Mouse (Mus musculus): Measurements from ENCODE around the gene Ldlrad3. TPM values are rescaled to one million over a fixed set of nuclear protein-coding genes. Genes with fewer than 3 reads are reported as not detected.

Gene Ldlrad3
- polyA plus RNA-seq, 1 experiment from 2014 or later = 29.0 TPM

DNA sequence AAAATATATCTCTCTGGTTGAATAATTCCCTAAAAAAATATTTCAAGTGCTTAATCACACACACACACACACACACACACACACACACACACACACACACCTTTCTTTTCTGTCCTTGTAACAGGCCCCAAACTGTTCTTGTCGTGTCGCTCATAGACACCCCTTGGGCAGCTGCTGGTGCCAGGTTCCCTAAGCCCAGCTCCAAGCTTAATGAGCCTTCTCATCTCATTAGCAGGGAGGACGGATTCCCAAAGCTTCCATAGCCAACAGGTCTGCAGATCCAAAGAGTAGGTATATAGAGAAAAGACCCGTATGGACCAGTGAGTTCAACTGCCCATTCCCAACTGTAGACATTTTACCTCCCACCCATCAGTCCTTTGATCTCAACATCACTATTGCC lies 13.7 kb downstream of the Ldlrad3 start:
- Histone ChIP-seq H3K36me3 (ENCODE audit: control insufficient read depth, insufficient read depth) (no peaks in the 10 kb centered on the region), H3K4me3 (replicated peaks; ENCODE audit: low read length) (no peak overlapping the region), H3K9me3 (ENCODE audit: control insufficient read depth, low read length) (no peaks in the 10 kb centered on the region), H3K27me3 (replicated peaks; ENCODE audit: control insufficient read depth, insufficient read depth, low read length) (no peaks in the 10 kb centered on the region), H3K27ac (ENCODE audit: low read length) (no peak overlapping the region), H3K9ac (replicated peaks; ENCODE audit: low read depth, low read length) (no peak overlapping the region), H3K4me2 (ENCODE audit: low read length) (no peak overlapping the region), H3K4me1 (replicated peaks; ENCODE audit: control insufficient read depth, insufficient read depth, low read length) (peaks cover 3% of the 10 kb centered on the region; the same call in 1 of the 2 replicates)
- WGBS = 56% methylated on average over 4 of the region's 4 CpGs
- ATAC-seq = no peak

GRCm38 (mm10) chr2:102166550-102167325 lies 19.4 kb downstream of the Ldlrad3 start:
- H3K4me3 ChIP-seq (replicated peaks; ENCODE audit: low read length) = no peak overlapping the region
- H3K4me2 ChIP-seq (ENCODE audit: low read length) = no peak overlapping the region
- H3K27me3 ChIP-seq (replicated peaks; ENCODE audit: control insufficient read depth, insufficient read depth, low read length) = no peaks in the 10 kb centered on the region
- H3K36me3 ChIP-seq (ENCODE audit: control insufficient read depth, insufficient read depth) = no peaks in the 10 kb centered on the region
- H3K9ac ChIP-seq (replicated peaks; ENCODE audit: low read depth, low read length) = no peak overlapping the region
- H3K9me3 ChIP-seq (ENCODE audit: control insufficient read depth, low read length) = no peaks in the 10 kb centered on the region
- no peaks in the 10 kb centered on the region for H3K4me1 ChIP-seq (replicated peaks; ENCODE audit: control insufficient read depth, insufficient read depth, low read length)
- WGBS = 65% methylated on average over 15 of the region's 15 CpGs
- ATAC-seq = no peak
- H3K27ac ChIP-seq (ENCODE audit: low read length) = no peak overlapping the region

GRCm38 (mm10) chr2:102163106-102163505 lies 23.1 kb downstream of the Ldlrad3 start:
- 84% methylated on average over 3 of the region's 3 CpGs for WGBS

DNA sequence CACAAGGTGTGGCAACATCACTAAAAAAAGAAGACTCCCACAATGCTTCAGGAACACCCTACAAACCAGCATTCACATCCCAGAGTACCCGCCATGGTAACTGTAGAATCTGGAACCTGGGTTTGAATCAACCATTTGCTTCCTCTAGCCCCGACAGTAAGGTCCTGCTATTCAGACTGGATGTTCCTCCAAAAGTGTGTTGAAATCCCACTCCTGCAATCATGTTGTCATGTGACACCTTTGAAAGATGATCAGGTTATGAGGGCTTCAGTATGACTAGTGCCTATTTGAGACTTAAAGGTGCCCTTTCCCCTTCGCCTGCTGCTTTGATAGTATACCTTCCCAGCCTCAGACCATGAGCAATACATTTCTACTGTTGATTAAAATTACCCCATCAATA lies 28.6 kb downstream of the Ldlrad3 start:
- 96% methylated on average over 3 of the region's 3 CpGs for WGBS

More at GRCm38 (mm10) chr2:102163106-102163505, 23.1 kb downstream of the Ldlrad3 start:
- no peak overlapping the region for H3K4me2 ChIP-seq (ENCODE audit: low read length)
- H3K9me3 ChIP-seq (ENCODE audit: control insufficient read depth, low read length) = no peaks in the 10 kb centered on the region
- H3K27me3 ChIP-seq (replicated peaks; ENCODE audit: control insufficient read depth, insufficient read depth, low read length) = no peaks in the 10 kb centered on the region
- no peaks in the 10 kb centered on the region for H3K36me3 ChIP-seq (ENCODE audit: control insufficient read depth, insufficient read depth)
- H3K27ac ChIP-seq (ENCODE audit: low read length) = no peak overlapping the region
- no peak overlapping the region for H3K4me3 ChIP-seq (replicated peaks; ENCODE audit: low read length)
- ATAC-seq = no peak
- no peak overlapping the region for H3K9ac ChIP-seq (replicated peaks; ENCODE audit: low read depth, low read length)
- no peaks in the 10 kb centered on the region for H3K4me1 ChIP-seq (replicated peaks; ENCODE audit: control insufficient read depth, insufficient read depth, low read length)

GRCm38 (mm10) chr2:102157010-102157409 lies 29.2 kb downstream of the Ldlrad3 start:
- Histone ChIP-seq H3K27ac (ENCODE audit: low read length) (no peak overlapping the region), H3K4me1 (replicated peaks; ENCODE audit: control insufficient read depth, insufficient read depth, low read length) (peaks cover 3% of the 10 kb centered on the region; the same call in 1 of the 2 replicates), H3K9me3 (ENCODE audit: control insufficient read depth, low read length) (no peaks in the 10 kb centered on the region), H3K36me3 (ENCODE audit: control insufficient read depth, insufficient read depth) (no peaks in the 10 kb centered on the region), H3K4me3 (replicated peaks; ENCODE audit: low read length) (no peak overlapping the region), H3K9ac (replicated peaks; ENCODE audit: low read depth, low read length) (no peak overlapping the region), H3K27me3 (replicated peaks; ENCODE audit: control insufficient read depth, insufficient read depth, low read length) (no peaks in the 10 kb centered on the region), H3K4me2 (ENCODE audit: low read length) (no peak overlapping the region)
- WGBS = 85% methylated on average over 9 of the region's 9 CpGs
- no peak for ATAC-seq

More for the DNA sequence above, 28.6 kb downstream of the Ldlrad3 start:
- peaks cover 3% of the 10 kb centered on the region; the same call in 1 of the 2 replicates for H3K4me1 ChIP-seq (replicated peaks; ENCODE audit: control insufficient read depth, insufficient read depth, low read length)
- H3K4me3 ChIP-seq (replicated peaks; ENCODE audit: low read length) = no peak overlapping the region
- no peaks in the 10 kb centered on the region for H3K27me3 ChIP-seq (replicated peaks; ENCODE audit: control insufficient read depth, insufficient read depth, low read length)
- H3K36me3 ChIP-seq (ENCODE audit: control insufficient read depth, insufficient read depth) = no peaks in the 10 kb centered on the region
- no peaks in the 10 kb centered on the region for H3K9me3 ChIP-seq (ENCODE audit: control insufficient read depth, low read length)
- H3K4me2 ChIP-seq (ENCODE audit: low read length) = no peak overlapping the region
- H3K27ac ChIP-seq (ENCODE audit: low read length) = no peak overlapping the region
- no peak overlapping the region for H3K9ac ChIP-seq (replicated peaks; ENCODE audit: low read depth, low read length)
- no peak for ATAC-seq

DNA sequence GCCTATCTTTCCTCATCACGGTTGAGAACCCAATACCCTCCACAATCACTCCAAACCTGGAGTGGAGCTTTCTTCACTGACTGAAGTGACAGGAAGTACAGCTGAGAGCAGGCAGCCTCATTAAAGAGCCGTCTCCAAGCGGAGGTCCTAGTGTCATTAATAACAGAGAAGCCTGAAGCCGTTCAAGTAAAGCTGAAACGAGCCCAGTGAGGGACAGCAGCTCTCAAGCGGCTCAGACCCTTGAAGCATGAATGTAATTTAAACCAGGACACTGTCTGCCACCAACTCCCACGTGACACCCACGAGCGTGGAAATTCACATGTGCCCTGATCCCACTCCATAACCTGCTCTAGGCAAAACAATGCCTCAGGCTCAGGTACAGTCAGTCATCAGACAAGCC lies 29.7 kb downstream of the Ldlrad3 start:
- no peaks in the 10 kb centered on the region for H3K27me3 ChIP-seq (replicated peaks; ENCODE audit: control insufficient read depth, insufficient read depth, low read length)
- no peak for ATAC-seq
- H3K4me1 ChIP-seq (replicated peaks; ENCODE audit: control insufficient read depth, insufficient read depth, low read length) = peaks cover 5% of the 10 kb centered on the region; the same call in 1 of the 2 replicates
- 40% methylated on average over 9 of the region's 9 CpGs for WGBS
- no peak overlapping the region for H3K27ac ChIP-seq (ENCODE audit: low read length)
- H3K4me3 ChIP-seq (replicated peaks; ENCODE audit: low read length) = no peak overlapping the region
- H3K4me2 ChIP-seq (ENCODE audit: low read length) = no peak overlapping the region
- no peaks in the 10 kb centered on the region for H3K9me3 ChIP-seq (ENCODE audit: control insufficient read depth, low read length)
- no peak overlapping the region for H3K9ac ChIP-seq (replicated peaks; ENCODE audit: low read depth, low read length)
- H3K36me3 ChIP-seq (ENCODE audit: control insufficient read depth, insufficient read depth) = no peaks in the 10 kb centered on the region

DNA sequence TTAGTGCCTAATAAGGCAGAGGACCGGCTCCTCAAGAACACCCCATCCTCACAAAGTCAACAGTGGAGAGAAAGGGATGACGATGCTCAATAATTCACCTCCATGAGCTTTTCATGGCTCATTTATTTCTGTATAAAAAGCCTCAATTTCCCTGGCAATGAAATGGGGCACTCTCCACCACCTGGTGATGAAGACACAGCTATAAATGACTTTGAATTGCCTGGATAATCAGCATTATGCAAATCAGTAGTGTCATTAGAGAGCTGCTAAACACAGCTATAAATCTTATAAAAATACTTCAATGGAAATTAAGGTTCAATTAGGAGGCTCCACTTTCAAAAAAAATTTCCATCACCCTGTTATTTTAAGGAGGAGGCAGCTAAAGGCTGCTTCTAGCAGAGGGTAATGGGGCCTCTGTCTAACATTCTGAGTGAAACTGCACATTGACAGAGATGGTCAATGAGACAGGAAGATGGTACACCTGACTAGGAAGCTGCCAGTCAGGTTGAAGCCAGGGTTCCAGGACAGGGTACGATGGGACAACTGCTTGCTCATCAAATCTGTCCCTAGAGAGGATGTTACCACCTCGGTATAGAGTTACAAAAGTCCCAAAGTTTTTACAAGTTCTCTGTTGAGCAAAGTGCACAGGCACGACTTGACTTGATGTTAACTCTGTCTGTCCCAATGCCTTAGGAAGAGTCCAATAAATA lies 30.7 kb downstream of the Ldlrad3 start:
- H3K9me3 ChIP-seq (ENCODE audit: control insufficient read depth, low read length) = no peaks in the 10 kb centered on the region
- H3K4me1 ChIP-seq (replicated peaks; ENCODE audit: control insufficient read depth, insufficient read depth, low read length) = peaks cover 11% of the 10 kb centered on the region
- H3K36me3 ChIP-seq (ENCODE audit: control insufficient read depth, insufficient read depth) = no peaks in the 10 kb centered on the region
- 50% methylated on average over 5 of the region's 5 CpGs for WGBS
- H3K9ac ChIP-seq (replicated peaks; ENCODE audit: low read depth, low read length) = no peak overlapping the region
- no peak overlapping the region for H3K4me2 ChIP-seq (ENCODE audit: low read length)
- ATAC-seq = 0 out of 2 replicates have a peak, but pooled peaks have one; percentile 12
- H3K27me3 ChIP-seq (replicated peaks; ENCODE audit: control insufficient read depth, insufficient read depth, low read length) = no peaks in the 10 kb centered on the region
- H3K4me3 ChIP-seq (replicated peaks; ENCODE audit: low read length) = no peak overlapping the region
- H3K27ac ChIP-seq (ENCODE audit: low read length) = no peak overlapping the region

DNA sequence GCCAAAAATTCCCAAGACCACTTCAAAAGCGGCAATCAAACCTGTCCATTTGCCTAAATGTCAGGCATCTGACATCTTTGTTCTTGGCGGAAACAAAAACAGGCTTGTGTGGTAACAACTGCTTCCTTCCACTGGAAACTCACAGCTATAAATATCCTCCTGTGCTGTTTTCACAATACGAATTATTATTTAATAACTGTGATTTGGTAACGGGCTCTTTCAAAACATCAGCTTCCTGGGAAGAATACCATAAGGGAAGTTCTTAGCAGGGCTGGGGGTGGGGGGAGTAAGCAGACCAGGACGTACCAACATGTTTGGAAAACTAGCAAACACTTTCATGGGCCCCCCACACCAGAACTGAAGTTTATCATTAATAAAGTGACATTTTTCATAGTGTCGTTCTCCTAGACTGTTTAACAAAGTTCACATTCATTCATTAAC lies 31.4 kb downstream of the Ldlrad3 start:
- Histone ChIP-seq H3K4me2 (ENCODE audit: low read length) (no peak overlapping the region), H3K9ac (replicated peaks; ENCODE audit: low read depth, low read length) (no peak overlapping the region), H3K4me1 (replicated peaks; ENCODE audit: control insufficient read depth, insufficient read depth, low read length) (peaks cover 11% of the 10 kb centered on the region), H3K27ac (ENCODE audit: low read length) (no peak overlapping the region), H3K27me3 (replicated peaks; ENCODE audit: control insufficient read depth, insufficient read depth, low read length) (no peaks in the 10 kb centered on the region), H3K36me3 (ENCODE audit: control insufficient read depth, insufficient read depth) (no peaks in the 10 kb centered on the region), H3K9me3 (ENCODE audit: control insufficient read depth, low read length) (no peaks in the 10 kb centered on the region), H3K4me3 (replicated peaks; ENCODE audit: low read length) (no peak overlapping the region)
- ATAC-seq = no peak
- WGBS = 53% methylated on average over 6 of the region's 6 CpGs

DNA sequence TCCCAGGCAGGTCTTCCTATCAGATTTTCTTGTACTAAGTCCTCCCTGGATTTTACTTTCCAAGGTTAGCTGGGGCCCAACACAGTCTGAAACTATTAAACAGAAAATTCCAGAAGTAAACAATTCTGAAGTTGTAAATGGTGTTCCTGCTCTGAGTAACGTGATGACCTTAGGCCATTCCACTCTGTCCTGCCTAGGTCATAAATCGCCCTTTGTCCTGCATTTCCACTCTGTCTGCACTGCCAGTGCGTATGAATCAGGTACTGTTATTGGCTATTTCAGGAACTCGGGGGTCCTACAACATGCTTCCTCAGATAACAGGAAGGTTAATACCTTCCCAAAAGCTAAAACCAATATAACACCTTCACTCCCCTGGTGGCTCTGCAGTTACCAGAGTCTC lies 31.9 kb downstream of the Ldlrad3 start:
- Histone ChIP-seq H3K4me1 (replicated peaks; ENCODE audit: control insufficient read depth, insufficient read depth, low read length) (peaks cover 11% of the 10 kb centered on the region), H3K27ac (ENCODE audit: low read length) (no peak overlapping the region), H3K4me2 (ENCODE audit: low read length) (no peak overlapping the region), H3K27me3 (replicated peaks; ENCODE audit: control insufficient read depth, insufficient read depth, low read length) (no peaks in the 10 kb centered on the region), H3K9me3 (ENCODE audit: control insufficient read depth, low read length) (no peaks in the 10 kb centered on the region), H3K9ac (replicated peaks; ENCODE audit: low read depth, low read length) (no peak overlapping the region), H3K4me3 (replicated peaks; ENCODE audit: low read length) (no peak overlapping the region), H3K36me3 (ENCODE audit: control insufficient read depth, insufficient read depth) (no peaks in the 10 kb centered on the region)
- 84% methylated on average over 4 of the region's 4 CpGs for WGBS
- no peak for ATAC-seq

Measured in forebrain, embryonic 16.5 days (tissue).